Mouse (Mus musculus) MEL (cell line): Measurements from ENCODE around the gene Rhd.

Source experiments
- CTCF ChIP-seq, 3 experiments: IDR thresholded peaks in 2 of 3; conservative IDR thresholded peaks in 1 of 3; 2 replicates each; pipeline ENCODE4 v1.5.1; 2011 to 2012; ENCODE audit warnings: low read length in 3 of 3, low read depth in 2 of 3, mild to moderate bottlenecking in 2 of 3, improper control_type of control experiment in 1 of 3, inconsistent platforms in 1 of 3, mixed read lengths in 1 of 3, moderate library complexity in 1 of 3; ENCODE audit not compliant: control insufficient read depth in 1 of 3, insufficient read depth in 1 of 3, poor library complexity in 1 of 3, severe bottlenecking in 1 of 3
- POLR2AphosphoS5 ChIP-seq: IDR thresholded peaks from 2 replicates; pipeline ENCODE4 v1.6.1; 2012; ENCODE audit warnings: low read depth, borderline replicate concordance, mild to moderate bottlenecking, inconsistent platforms, low read length, moderate library complexity, mixed read lengths

- TF ChIP-seq POLR2AphosphoS5, result no peak
- TF ChIP-seq CTCF (IDR thresholded peaks at IDR 0.05 in 2 of 3, conservative IDR thresholded peaks at IDR 0.05 in 1 of 3; ENCODE audit: control insufficient read depth in 1 of 3, insufficient read depth in 1 of 3, low read depth in 2 of 3, low read length in 3 of 3, poor library complexity in 1 of 3, severe bottlenecking in 1 of 3), result no peak
These were observed 5.6 kb downstream of the Rhd start for GRCm38 (mm10) chr4:134869815-134870375.
